Mouse (Mus musculus) liver, embryonic 15.5 days (tissue): ENCODE measurements around the gene Nploc4. TPM values are rescaled to one million over a fixed set of nuclear protein-coding genes. Genes with fewer than 3 reads are reported as not detected.
A peak's percentile ranks its signal among the peaks of the same experiment; 100 is the strongest.
"Not testable (repeated sequence)": the region's sequence is repeated elsewhere in the genome, so short reads cannot be mapped to it uniquely, and the experiment has no call there.

ENCODE experiments used
- ATAC-seq: fragments of 200-750 bp; cut with Nextera tagmentation; 2 replicates; pipeline ENCODE4 v1.8.0; 2017; ENCODE audit warnings: moderate number of reproducible peaks, mild to moderate bottlenecking, moderate library complexity; ENCODE audit not compliant: insufficient read depth
- H3K27ac ChIP-seq: fragments of 300-500 bp; sonication (generic); replicated peaks from 2 replicates; pipeline ENCODE4 v1.5.1; 2015; ENCODE audit warnings: mild to moderate bottlenecking, inconsistent platforms
- H3K27me3 ChIP-seq: fragments of 300-500 bp; sonication (generic); 2 replicates; pipeline ENCODE4 v1.6.1; 2015; ENCODE audit warnings: mild to moderate bottlenecking, inconsistent platforms
- H3K36me3 ChIP-seq: fragments of 300-500 bp; sonication (generic); replicated peaks from 2 replicates; pipeline ENCODE4 v1.6.1; 2015; ENCODE audit warnings: moderate library complexity, mild to moderate bottlenecking, inconsistent platforms
- H3K4me1 ChIP-seq: fragments of 300-500 bp; sonication (generic); replicated peaks from 2 replicates; pipeline ENCODE4 v1.6.1; 2015; ENCODE audit warnings: inconsistent platforms
- H3K4me2 ChIP-seq: fragments of 300-500 bp; sonication (generic); 2 replicates; pipeline ENCODE4 v1.6.1; 2015; ENCODE audit warnings: moderate library complexity, mild to moderate bottlenecking, inconsistent platforms
- H3K4me3 ChIP-seq: fragments of 300-500 bp; sonication (generic); replicated peaks from 2 replicates; pipeline ENCODE4 v1.5.1; 2015; ENCODE audit warnings: mild to moderate bottlenecking, inconsistent platforms
- H3K9ac ChIP-seq: fragments of 300-500 bp; sonication (generic); 2 replicates; pipeline ENCODE4 v1.6.1; 2015; ENCODE audit warnings: moderate library complexity, mild to moderate bottlenecking, inconsistent platforms
- H3K9me3 ChIP-seq: fragments of 300-500 bp; sonication (generic); replicated peaks from 2 replicates; pipeline ENCODE4 v1.6.1; 2016; ENCODE audit warnings: inconsistent platforms
- WGBS: fragments of 180-500 bp; shearing (Covaris S2); methylation state at CpG from one replicate; pipeline ENCODE4 v1.1.7; 2015; ENCODE audit warnings: mixed read lengths; ENCODE audit not compliant: insufficient replicate concordance; 5-methylcytosine and 5-hydroxymethylcytosine counted together
- polyA plus RNA-seq: library from polyadenylated mRNA; unstranded; fragments of >200 nt; fragmentation: Nextera tagmentation; extraction: Ambion mirVana; gene quantifications from 2 replicates; pipeline ENCODE4 v1.2.1, GENCODE M21; 2015

The Nploc4 gene
- polyA plus RNA-seq, 1 experiment from 2014 or later: 20.6 TPM

DNA sequence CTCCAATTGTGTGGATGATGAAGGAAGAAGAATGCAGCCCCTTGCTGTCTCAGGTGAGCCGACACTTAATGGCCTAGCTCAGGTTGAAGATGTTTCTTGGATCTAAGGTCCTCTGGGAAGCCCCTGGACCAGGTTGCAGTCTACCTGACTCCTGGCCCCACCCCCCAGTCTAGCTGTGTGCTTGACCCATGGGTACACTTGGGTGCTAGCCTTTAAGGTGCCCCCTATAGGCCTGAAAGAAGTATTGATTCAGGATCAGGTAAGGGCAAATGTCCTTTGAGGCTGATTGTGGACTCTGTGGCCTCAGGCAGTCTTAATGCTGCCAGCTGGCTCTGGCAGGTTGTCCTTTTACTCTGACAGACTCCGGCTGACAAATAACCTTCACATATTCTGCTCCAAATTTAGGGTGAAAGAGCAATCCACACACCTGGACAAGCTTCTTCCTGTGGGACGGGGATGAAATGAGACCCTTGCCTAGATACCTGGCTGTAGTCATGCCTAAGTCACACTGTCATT, 5.3 kb upstream of the Nploc4 start:
- H3K4me1 ChIP-seq: peaks cover 2% of the 10 kb centered on the region; the same call in 1 of the 2 replicates
- H3K27me3 ChIP-seq: no peaks in the 10 kb centered on the region
- no peak overlapping the region for H3K9ac ChIP-seq
- H3K4me2 ChIP-seq: no peak overlapping the region
- 76% methylated on average over 3 of the region's 3 CpGs for WGBS
- H3K27ac ChIP-seq: no peak overlapping the region
- no peak overlapping the region for H3K4me3 ChIP-seq
- H3K36me3 ChIP-seq: no peaks in the 10 kb centered on the region
- no peaks in the 10 kb centered on the region for H3K9me3 ChIP-seq
- ATAC-seq: no peak

DNA sequence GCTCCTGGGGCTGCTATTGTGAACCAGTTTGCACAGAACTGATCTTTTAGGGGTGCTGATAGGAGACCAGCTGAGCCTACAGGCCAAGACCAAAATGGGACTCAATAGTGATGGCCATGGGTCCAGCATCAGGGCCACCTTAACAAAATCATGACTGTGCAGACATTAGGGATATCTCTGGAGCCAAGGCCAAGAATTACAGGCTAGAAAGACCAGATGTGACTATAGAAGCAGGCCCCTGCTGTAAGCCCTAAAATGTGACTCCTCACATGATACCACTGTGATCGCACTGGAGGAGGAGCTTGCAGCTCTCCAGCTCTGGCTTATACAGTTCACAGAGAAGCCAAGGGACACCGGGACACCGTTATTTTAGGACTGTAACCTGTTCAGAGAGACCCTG, 4.8 kb upstream of the Nploc4 start, which contains the start of gene Tspan10:
Tspan10 (plus strand) TSS at position 301 of the 400 bp plus-strand sequence.
- H3K27me3 ChIP-seq: no peaks in the 10 kb centered on the region
- no peak within 1 kb of the TSS for H3K4me3 ChIP-seq
- 68% methylated on average over 3 of the region's 3 CpGs for WGBS
- H3K4me1 ChIP-seq: peaks cover 2% of the 10 kb centered on the region; the same call in 1 of the 2 replicates
- no peak for ATAC-seq
- H3K9ac ChIP-seq: no peak within 1 kb of the TSS
- no peak within 1 kb of the TSS for H3K4me2 ChIP-seq
- H3K27ac ChIP-seq: no peak within 1 kb of the TSS
- no peaks in the 10 kb centered on the region for H3K36me3 ChIP-seq
- H3K9me3 ChIP-seq: no peaks in the 10 kb centered on the region

DNA sequence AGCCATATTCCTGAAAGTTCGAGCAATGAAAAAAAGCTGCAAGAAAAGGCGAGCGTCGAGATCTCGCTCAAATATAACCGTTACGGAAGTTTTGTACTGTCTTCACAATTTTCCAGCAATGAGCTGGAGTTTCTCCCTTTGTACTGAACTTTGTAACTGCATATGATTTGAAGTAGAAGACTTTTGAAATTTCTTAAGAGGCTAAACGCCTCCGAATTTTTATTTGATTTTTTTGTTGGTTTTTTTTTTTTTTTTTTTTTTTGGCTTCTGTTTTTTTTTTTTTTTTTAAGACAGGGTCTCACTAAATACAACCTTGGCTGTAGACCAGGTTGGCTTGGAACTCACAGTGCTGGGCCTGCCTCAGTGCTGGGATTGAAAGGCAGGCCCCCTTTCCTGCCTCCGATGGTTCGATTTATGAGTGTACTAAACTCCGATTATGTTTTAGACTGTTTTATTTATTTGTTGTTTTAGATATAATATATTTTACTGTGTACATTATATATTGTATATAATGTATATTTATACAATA, 413 bp upstream of the Nploc4 start:
- H3K4me1 ChIP-seq: peaks cover 15% of the 10 kb centered on the region
- no peaks in the 10 kb centered on the region for H3K27me3 ChIP-seq
- H3K9me3 ChIP-seq: no peaks in the 10 kb centered on the region
- H3K36me3 ChIP-seq: peaks cover 28% of the 10 kb centered on the region
- no peak for ATAC-seq
- 27% methylated on average over 12 of the region's 12 CpGs for WGBS
- H3K4me2 ChIP-seq: peak overlapping the region; percentile 76
- peak overlapping the region; percentile 81 for H3K4me3 ChIP-seq
- H3K27ac ChIP-seq: peak overlapping the region; percentile 95
- peak overlapping the region; percentile 95 for H3K9ac ChIP-seq

DNA sequence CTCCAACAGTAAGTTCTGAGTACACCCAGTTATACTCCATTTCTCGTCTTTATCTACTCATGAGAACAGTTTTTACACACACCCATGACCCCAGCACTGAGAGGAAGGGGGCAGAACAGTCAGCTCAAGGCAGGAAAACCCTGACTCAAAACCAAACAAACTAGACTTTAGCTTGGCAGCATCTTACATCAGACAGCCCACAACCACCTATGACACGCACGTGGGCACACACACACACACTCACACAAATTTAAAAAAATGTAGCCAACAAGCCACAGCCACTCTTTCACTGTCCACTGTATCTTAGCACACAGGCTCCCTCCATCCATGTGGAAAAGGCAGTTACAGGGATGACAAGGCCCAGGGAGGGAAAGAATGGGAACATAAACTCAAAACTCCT, 10.8 kb downstream of the Nploc4 start:
- H3K4me1 ChIP-seq: 0 out of 2 replicates have a peak, but pooled peaks cover 11% of the 10 kb centered on the region
- no peak overlapping the region for H3K4me2 ChIP-seq
- no peak for ATAC-seq
- no peak overlapping the region for H3K4me3 ChIP-seq
- H3K9me3 ChIP-seq: no peaks in the 10 kb centered on the region
- peaks cover 94% of the 10 kb centered on the region for H3K36me3 ChIP-seq
- H3K9ac ChIP-seq: no peak overlapping the region
- no peak overlapping the region for H3K27ac ChIP-seq
- WGBS: 69% methylated on average over 3 of the region's 3 CpGs
- H3K27me3 ChIP-seq: no peaks in the 10 kb centered on the region

DNA sequence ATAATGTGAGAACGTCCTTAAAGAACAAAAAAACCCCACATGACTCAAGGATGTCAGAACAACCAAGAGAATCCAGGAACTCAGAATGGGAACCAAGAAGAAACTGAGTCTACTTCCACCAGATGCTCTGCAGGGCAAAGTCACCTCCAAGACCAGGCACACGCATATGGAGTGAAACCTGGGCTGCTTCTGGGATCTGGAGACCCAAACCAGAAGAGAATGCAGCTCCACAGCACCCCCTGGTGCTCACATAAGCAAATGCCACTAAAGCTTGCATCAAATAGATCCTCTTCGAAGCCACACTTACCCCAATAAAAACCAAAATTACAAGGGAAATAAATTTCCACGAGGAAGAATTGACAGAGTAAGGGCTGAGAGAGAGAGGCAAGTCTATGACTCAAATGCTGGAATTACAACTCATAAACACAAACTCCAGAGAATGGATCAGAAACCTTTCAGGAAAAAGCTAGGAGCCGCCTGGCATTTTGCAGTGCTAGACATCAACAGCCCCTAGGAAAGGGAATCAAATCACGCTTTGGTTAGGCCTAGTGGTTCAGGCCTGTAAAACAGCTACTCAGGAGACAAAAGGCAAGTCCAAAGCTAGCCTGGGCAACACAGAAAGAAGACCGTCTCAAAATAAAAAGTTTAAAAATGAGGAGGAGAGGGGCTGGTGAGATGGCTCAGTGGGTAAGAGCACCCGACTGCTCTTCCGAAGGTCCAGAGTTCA, 13.8 kb downstream of the Nploc4 start:
- Histone ChIP-seq H3K27ac (no peak overlapping the region), H3K4me1 (0 out of 2 replicates have a peak, but pooled peaks cover 17% of the 10 kb centered on the region), H3K4me3 (no peak overlapping the region), H3K9me3 (no peaks in the 10 kb centered on the region), H3K36me3 (peaks cover 98% of the 10 kb centered on the region), H3K9ac (no peak overlapping the region), H3K4me2 (no peak overlapping the region), H3K27me3 (no peaks in the 10 kb centered on the region)
- no peak for ATAC-seq
- WGBS: 68% methylated on average over 9 of the region's 9 CpGs

DNA sequence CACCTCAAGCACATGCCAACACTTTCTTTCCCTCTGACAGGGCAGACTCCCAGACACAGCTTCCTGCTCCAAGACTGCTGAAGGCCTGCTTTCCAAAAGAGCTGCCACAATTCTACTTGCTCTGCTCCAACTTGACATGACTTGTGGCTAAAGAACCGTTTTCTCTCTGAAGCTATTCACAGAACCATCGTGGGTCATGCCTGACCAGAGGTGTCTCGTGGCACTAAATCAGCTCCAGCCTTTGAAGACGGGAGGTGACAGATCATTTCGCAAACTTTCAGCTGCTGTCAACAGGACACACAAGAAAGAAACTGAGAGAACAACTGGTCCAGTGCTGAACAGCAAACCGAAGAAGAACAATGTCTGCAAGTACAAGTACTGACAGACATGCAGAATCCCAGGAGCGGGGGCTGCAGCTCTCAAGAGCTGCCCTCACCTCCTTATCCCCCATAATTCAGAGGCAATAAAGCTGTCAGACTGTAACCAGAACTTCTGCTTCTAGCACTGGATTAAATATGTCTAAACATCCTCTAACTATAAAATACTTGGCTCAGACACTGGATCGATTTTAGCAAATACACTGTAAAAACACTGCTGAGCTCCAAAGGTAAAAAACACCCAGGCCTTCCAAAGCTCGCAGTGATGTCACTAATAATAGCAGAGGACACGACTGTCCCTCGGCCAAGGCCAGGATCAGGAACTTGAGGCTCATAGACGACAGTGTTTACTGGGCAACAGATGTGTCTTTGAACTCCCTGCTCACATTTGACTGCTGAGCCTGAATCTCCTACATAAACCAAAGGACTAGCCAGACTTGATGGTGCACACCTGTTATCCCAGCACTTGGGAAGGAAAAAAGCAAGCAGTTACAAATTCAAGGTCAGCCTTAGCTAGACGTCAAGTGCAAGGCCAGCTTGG, 14.6 kb downstream of the Nploc4 start:
- ATAC-seq: no peak
- Histone ChIP-seq H3K9ac (no peak overlapping the region), H3K9me3 (no peaks in the 10 kb centered on the region), H3K27me3 (no peaks in the 10 kb centered on the region), H3K27ac (no peak overlapping the region; the same call in 1 of the 2 replicates), H3K4me1 (0 out of 2 replicates have a peak, but pooled peaks cover 17% of the 10 kb centered on the region), H3K36me3 (peaks cover 98% of the 10 kb centered on the region), H3K4me2 (no peak overlapping the region), H3K4me3 (no peak overlapping the region)
- WGBS: 70% methylated on average over 13 of the region's 13 CpGs

DNA sequence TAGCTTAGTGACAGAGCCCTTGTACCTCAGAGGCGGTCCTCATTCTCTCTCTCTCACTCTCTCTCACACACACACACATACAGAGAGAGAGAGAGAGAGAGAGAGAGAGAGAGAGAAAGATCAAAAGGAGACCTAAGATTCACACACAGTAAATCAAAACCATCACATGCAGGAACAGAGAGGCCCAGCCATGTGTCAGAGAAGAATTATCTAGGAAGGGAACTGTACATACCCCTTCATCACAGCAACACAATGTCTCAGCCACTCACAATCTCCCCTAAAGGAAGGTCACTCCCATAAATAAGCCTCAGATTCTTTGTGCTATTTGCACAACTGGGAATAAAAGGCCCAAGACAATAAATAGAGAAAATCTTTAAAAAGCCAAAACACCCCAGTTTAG, 18.9 kb downstream of the Nploc4 start:
- no peak for ATAC-seq
- WGBS: 77% methylated on average over 1 of the region's 1 CpGs
- Histone ChIP-seq H3K36me3 (peaks cover 96% of the 10 kb centered on the region), H3K4me2 (no peak overlapping the region), H3K4me1 (0 out of 2 replicates have a peak, but pooled peaks cover 17% of the 10 kb centered on the region), H3K27ac (no peak overlapping the region), H3K9ac (no peak overlapping the region), H3K9me3 (no peaks in the 10 kb centered on the region), H3K4me3 (no peak overlapping the region), H3K27me3 (no peaks in the 10 kb centered on the region)

DNA sequence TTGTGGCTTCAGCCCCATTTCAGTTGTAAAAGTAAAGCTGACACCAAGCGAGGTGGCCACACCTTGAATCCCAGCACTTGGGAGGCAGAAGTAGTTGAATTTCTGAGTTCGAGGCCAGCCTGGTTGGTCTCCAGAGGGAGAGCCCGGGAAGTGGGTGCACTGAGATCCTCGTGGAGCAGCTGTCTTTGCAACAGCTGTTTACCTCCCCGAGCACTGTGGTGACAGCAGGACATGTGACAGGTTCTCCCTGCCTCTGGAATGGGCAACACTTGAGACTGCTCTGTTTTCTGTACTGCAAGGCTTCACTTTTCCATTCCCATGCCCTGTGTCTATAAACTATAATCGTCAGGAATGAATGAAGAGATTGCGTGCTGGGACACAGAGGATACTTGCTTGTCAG, 19.7 kb downstream of the Nploc4 start:
- WGBS: 85% methylated on average over 7 of the region's 7 CpGs
- no peak for ATAC-seq
- no peak overlapping the region for H3K4me2 ChIP-seq

DNA sequence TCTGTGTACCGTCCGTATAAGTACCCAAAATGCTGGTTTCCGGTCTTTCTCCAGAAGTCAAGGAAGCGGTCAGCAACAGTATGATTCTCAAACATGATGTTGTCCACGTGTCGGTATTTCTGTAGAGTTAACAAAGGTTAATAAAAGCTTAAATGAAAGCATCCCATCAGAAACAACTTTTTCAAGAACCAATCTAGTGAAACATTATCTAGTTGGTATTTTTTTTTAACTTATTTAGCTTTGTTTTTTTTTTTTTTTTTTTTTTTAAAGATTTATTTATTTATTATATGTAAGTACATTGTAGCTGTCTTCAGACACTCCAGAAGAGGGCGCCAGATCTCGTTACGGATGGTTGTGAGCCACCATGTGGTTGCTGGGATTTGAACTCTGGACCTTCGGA, 23.9 kb downstream of the Nploc4 start:
- H3K36me3 ChIP-seq: peaks cover 97% of the 10 kb centered on the region
- H3K4me1 ChIP-seq: not testable (repeated sequence)
- WGBS: 76% methylated on average over 10 of the region's 10 CpGs

More for the DNA sequence above, 19.7 kb downstream of the Nploc4 start:
- H3K4me1 ChIP-seq: 0 out of 2 replicates have a peak, but pooled peaks cover 17% of the 10 kb centered on the region
- H3K36me3 ChIP-seq: peaks cover 96% of the 10 kb centered on the region
- H3K27ac ChIP-seq: no peak overlapping the region
- no peak overlapping the region for H3K9ac ChIP-seq
- H3K9me3 ChIP-seq: no peaks in the 10 kb centered on the region
- no peak overlapping the region for H3K4me3 ChIP-seq
- H3K27me3 ChIP-seq: no peaks in the 10 kb centered on the region

DNA sequence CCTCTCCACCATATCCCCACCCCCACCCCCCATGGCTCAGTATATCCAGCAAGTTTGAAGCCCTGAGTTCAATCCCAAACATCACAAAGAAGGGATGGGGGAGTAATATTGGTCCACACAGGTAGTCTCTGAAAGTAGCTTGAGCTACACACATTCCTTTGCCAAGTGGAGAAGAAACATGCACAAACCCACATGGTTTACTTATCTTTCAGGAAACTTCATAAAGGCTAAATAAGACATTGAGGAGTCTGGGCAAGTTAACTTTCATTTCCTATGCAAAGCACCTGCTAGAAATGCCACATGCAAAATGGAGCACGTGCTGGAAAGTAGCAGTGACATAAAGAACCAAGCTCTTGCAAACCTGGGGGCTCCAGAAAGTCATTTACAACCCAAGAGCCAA, 31.1 kb downstream of the Nploc4 start:
- peaks cover 100% of the 10 kb centered on the region for H3K36me3 ChIP-seq
- no peak overlapping the region; the same call in 1 of the 2 replicates for H3K4me2 ChIP-seq
- no peak overlapping the region for H3K4me3 ChIP-seq
- H3K9ac ChIP-seq: no peak overlapping the region
- ATAC-seq: no peak
- peak overlapping the region; percentile 42; the same call in 1 of the 2 replicates for H3K27ac ChIP-seq
- H3K4me1 ChIP-seq: peaks cover 34% of the 10 kb centered on the region
- H3K9me3 ChIP-seq: no peaks in the 10 kb centered on the region
- no peaks in the 10 kb centered on the region for H3K27me3 ChIP-seq
- 35% methylated on average over 1 of the region's 1 CpGs for WGBS

More for the DNA sequence above, 23.9 kb downstream of the Nploc4 start:
- not testable (repeated sequence) for H3K4me2 ChIP-seq, H3K9me3 ChIP-seq, H3K4me3 ChIP-seq, H3K27ac ChIP-seq, H3K9ac ChIP-seq, H3K27me3 ChIP-seq, ATAC-seq
